Mouse (Mus musculus) CH12.LX (cell line): ENCODE data around the gene Tspan5. TPM values are rescaled to one million over a fixed set of nuclear protein-coding genes. Genes with fewer than 3 reads are reported as not detected.

Source experiments
- DNase-seq: peaks from one replicate; pipeline ENCODE4 v3.0.0-alpha.2; 2013; ENCODE audit errors: extremely low read depth
- H3K27ac ChIP-seq: 2 replicates; pipeline ENCODE4 v1.5.1; 2012; ENCODE audit warnings: low read depth, mild to moderate bottlenecking, control low read depth, moderate library complexity; ENCODE audit not compliant: insufficient read depth
- H3K27me3 ChIP-seq: replicated peaks from 2 replicates; pipeline ENCODE3; 2012; ENCODE audit warnings: inconsistent platforms
- H3K36me3 ChIP-seq, 2 experiments: replicated peaks in 1 of 2; 2 replicates each; pipeline versions ENCODE3 to v1.6.1; 2012; ENCODE audit warnings: inconsistent platforms in 1 of 2, low read length in 1 of 2, mild to moderate bottlenecking in 1 of 2, mixed read lengths in 1 of 2, moderate library complexity in 1 of 2; ENCODE audit not compliant: control insufficient read depth in 1 of 2, insufficient read depth in 1 of 2
- H3K4me1 ChIP-seq, 2 experiments: 2 replicates each; pipeline ENCODE4 v1.6.1; 2012; ENCODE audit warnings: inconsistent platforms in 1 of 2, moderate library complexity in 1 of 2; ENCODE audit not compliant: insufficient read depth in 2 of 2, control insufficient read depth in 1 of 2
- H3K4me2 ChIP-seq: 2 replicates; pipeline ENCODE4 v1.6.1; 2012; ENCODE audit warnings: low read depth, mild to moderate bottlenecking, control low read depth; ENCODE audit not compliant: poor library complexity, insufficient read depth, severe bottlenecking
- H3K4me3 ChIP-seq, 3 experiments: fragments of 150-350 bp in 1 of 3; sonication (generic) in 1 of 3; replicated peaks in 1 of 3; 2 replicates each; pipeline versions ENCODE3 to v1.5.1; 2011 to 2012; ENCODE audit warnings: low read depth in 2 of 3, low read length in 2 of 3, mild to moderate bottlenecking in 2 of 3, moderate library complexity in 2 of 3, control low read depth in 1 of 3, improper control_type of control experiment in 1 of 3, inconsistent platforms in 1 of 3, mixed read lengths in 1 of 3; ENCODE audit not compliant: poor library complexity in 1 of 3
- H3K79me2 ChIP-seq: replicated peaks from 2 replicates; pipeline ENCODE4 v1.6.1; 2012; ENCODE audit warnings: mild to moderate bottlenecking, moderate library complexity; ENCODE audit not compliant: control insufficient read depth, poor library complexity, insufficient read depth, severe bottlenecking; ENCODE audit errors: extremely low read depth
- H3K9ac ChIP-seq: 2 replicates; pipeline ENCODE4 v1.6.1; 2012; ENCODE audit warnings: low read depth, mild to moderate bottlenecking, control low read depth, moderate library complexity; ENCODE audit not compliant: insufficient read depth
- H3K9me3 ChIP-seq: replicated peaks from 2 replicates; pipeline ENCODE3; 2012; ENCODE audit warnings: low read length, inconsistent platforms, mixed read lengths
- BHLHE40 ChIP-seq: IDR thresholded peaks from 2 replicates; pipeline ENCODE4 v1.6.1; 2011; ENCODE audit warnings: mild to moderate bottlenecking, low read depth, low read length, improper control_type of control experiment
- CHD1 ChIP-seq: IDR thresholded peaks from 2 replicates; pipeline ENCODE4 v1.6.1; 2012; ENCODE audit warnings: low read depth, low read length, improper control_type of control experiment, inconsistent platforms
- CHD2 ChIP-seq: IDR thresholded peaks from 2 replicates; pipeline ENCODE4 v1.6.1; 2011; ENCODE audit warnings: low read length, improper control_type of control experiment
- CTCF ChIP-seq, 2 experiments: IDR thresholded peaks in 1 of 2; conservative IDR thresholded peaks in 1 of 2; 2 replicates each; pipeline ENCODE4 v1.5.1; 2011 to 2012; ENCODE audit warnings: low read depth in 2 of 2, low read length in 2 of 2, improper control_type of control experiment in 1 of 2, inconsistent platforms in 1 of 2, mild to moderate bottlenecking in 1 of 2, moderate library complexity in 1 of 2
- ELF1 ChIP-seq: IDR thresholded peaks from 2 replicates; pipeline ENCODE4 v1.6.1; 2014; ENCODE audit warnings: low read depth, mild to moderate bottlenecking, inconsistent platforms, low read length, improper control_type of control experiment
- GABPA ChIP-seq: IDR thresholded peaks from 2 replicates; pipeline ENCODE4 v1.6.1; 2012; ENCODE audit warnings: low read depth, low read length, improper control_type of control experiment, inconsistent platforms; ENCODE audit not compliant: insufficient replicate concordance
- HCFC1 ChIP-seq: IDR thresholded peaks from 2 replicates; pipeline ENCODE4 v1.6.1; 2012; ENCODE audit warnings: low read depth, mild to moderate bottlenecking, inconsistent platforms, low read length, improper control_type of control experiment
- JUN ChIP-seq: IDR thresholded peaks from 2 replicates; pipeline ENCODE4 v1.6.1; 2011; ENCODE audit warnings: low read depth, mild to moderate bottlenecking, low read length, improper control_type of control experiment, moderate library complexity; ENCODE audit not compliant: insufficient read depth
- KAT2A ChIP-seq: IDR thresholded peaks from 2 replicates; pipeline ENCODE4 v1.6.1; 2012; ENCODE audit warnings: low read length, improper control_type of control experiment, inconsistent platforms; ENCODE audit not compliant: insufficient replicate concordance
- MAFK ChIP-seq: IDR thresholded peaks from 2 replicates; pipeline ENCODE4 v1.6.1; 2011; ENCODE audit warnings: low read length, improper control_type of control experiment; ENCODE audit not compliant: insufficient replicate concordance
- MAX ChIP-seq: IDR thresholded peaks from 2 replicates; pipeline ENCODE4 v1.6.1; 2011; ENCODE audit warnings: low read length, improper control_type of control experiment
- MYC ChIP-seq: IDR thresholded peaks from 2 replicates; pipeline ENCODE4 v1.6.1; 2011; ENCODE audit warnings: low read depth, mild to moderate bottlenecking, improper control_type of control experiment, low read length
- NELFE ChIP-seq: IDR thresholded peaks from 2 replicates; pipeline ENCODE4 v1.6.1; 2011; ENCODE audit warnings: low read depth, low read length, improper control_type of control experiment
- PAX5 ChIP-seq: IDR thresholded peaks from 2 replicates; pipeline ENCODE4 v1.6.1; 2012; ENCODE audit warnings: low read length, inconsistent platforms, mixed read lengths
- POLR2AphosphoS2 ChIP-seq: IDR thresholded peaks from 2 replicates; pipeline ENCODE4 v1.6.1; 2011; ENCODE audit warnings: low read depth, low read length, improper control_type of control experiment
- RAD21 ChIP-seq: IDR thresholded peaks from 2 replicates; pipeline ENCODE4 v1.6.1; 2011; ENCODE audit warnings: low read depth, mild to moderate bottlenecking, low read length, improper control_type of control experiment, moderate library complexity
- RCOR1 ChIP-seq: conservative IDR thresholded peaks from 2 replicates; pipeline ENCODE4 v1.6.1; 2012; ENCODE audit warnings: low read depth, mild to moderate bottlenecking, inconsistent platforms, low read length, improper control_type of control experiment
- SIN3A ChIP-seq: IDR thresholded peaks from 2 replicates; pipeline ENCODE4 v1.6.1; 2012; ENCODE audit warnings: low read length, improper control_type of control experiment, inconsistent platforms
- TCF12 ChIP-seq: IDR thresholded peaks from 2 replicates; pipeline ENCODE4 v1.6.1; 2014; ENCODE audit warnings: low read depth, mild to moderate bottlenecking, inconsistent platforms, low read length, improper control_type of control experiment
- USF1 ChIP-seq: IDR thresholded peaks from 2 replicates; pipeline ENCODE4 v1.6.1; 2014; ENCODE audit warnings: low read depth, mild to moderate bottlenecking, inconsistent platforms, low read length, improper control_type of control experiment
- ZC3H11A ChIP-seq: IDR thresholded peaks from 2 replicates; pipeline ENCODE4 v1.6.1; 2012; ENCODE audit warnings: low read depth, mild to moderate bottlenecking, inconsistent platforms, low read length, improper control_type of control experiment
- ZMIZ1 ChIP-seq: IDR thresholded peaks from 2 replicates; pipeline ENCODE4 v1.6.1; 2012; ENCODE audit warnings: low read depth, mild to moderate bottlenecking, inconsistent platforms, low read length, improper control_type of control experiment
- ZNF384 ChIP-seq: IDR thresholded peaks from 2 replicates; pipeline ENCODE4 v1.6.1; 2012; ENCODE audit warnings: low read depth, low read length, improper control_type of control experiment, inconsistent platforms
- dilution Hi-C: fragments of 300-500 bp; cut with MboI; formaldehyde crosslinking; loops from 2 replicates; pipeline ENCODE4 v1.14.3; 2020; ENCODE audit warnings: low sequenced_read_pairs; ENCODE audit not compliant: extremely low pct_unique_long_range_greater_than_20kb, extremely low pct_ligation_motif_present
- in situ Hi-C: fragments of 300-500 bp; cut with MboI; formaldehyde crosslinking; loops from 3 replicates; pipeline ENCODE4 v1.14.3; 2019; ENCODE audit warnings: low sequenced_read_pairs, low pct_ligation_motif_present, low pct_unique_long_range_greater_than_20kb, mixed read lengths
- polyA plus RNA-seq: library from polyadenylated mRNA; unstranded; fragments of >175 nt; gene quantifications from 2 replicates; pipeline ENCODE4 v1.2.1, GENCODE M21; 2012; ENCODE audit warnings: low read depth; ENCODE audit not compliant: insufficient read length
- total RNA-seq, 2 experiments: library from RNA; depleted of rRNA; stranded (reverse); fragments of 300-350 nt in 1 of 2; fragments of >200 nt in 1 of 2; gene quantifications; 2 replicates each; pipeline ENCODE4 v1.2.3; 2012 to 2014

The Tspan5 gene
- total and polyA plus RNA-seq, 3 experiments: 17.2 to 43.1 (median 25.9) TPM

GRCm38 (mm10) chr3:138711971-138712370 is 30.0 kb upstream of the Tspan5 start:
- H3K9ac ChIP-seq: no peak overlapping the region
- no peaks in the 10 kb centered on the region for H3K36me3 ChIP-seq
- TF ChIP-seq SIN3A (no peak), USF1 (no peak), NELFE (no peak), RAD21 (no peak), ELF1 (no peak), MYC (no peak), RCOR1 (no peak), ZNF384 (no peak), POLR2AphosphoS2 (no peak), GABPA (no peak), HCFC1 (no peak), CHD2 (no peak)
- dilution Hi-C loops (no loop called here), in situ Hi-C loops (no loop called here)
- H3K4me1 ChIP-seq: peaks cover 0 to 3% of the 10 kb centered on the region in 2 experiments; a peak in 1 of 4 replicates
- DNase-seq: no peak
- no peaks in the 10 kb centered on the region for H3K9me3 ChIP-seq
- no peaks in the 10 kb centered on the region for H3K27me3 ChIP-seq
- H3K4me2 ChIP-seq: no peak overlapping the region
- H3K79me2 ChIP-seq: no peaks in the 10 kb centered on the region
- no peak overlapping the region for H3K4me3 ChIP-seq
- no peak overlapping the region for H3K27ac ChIP-seq

DNA sequence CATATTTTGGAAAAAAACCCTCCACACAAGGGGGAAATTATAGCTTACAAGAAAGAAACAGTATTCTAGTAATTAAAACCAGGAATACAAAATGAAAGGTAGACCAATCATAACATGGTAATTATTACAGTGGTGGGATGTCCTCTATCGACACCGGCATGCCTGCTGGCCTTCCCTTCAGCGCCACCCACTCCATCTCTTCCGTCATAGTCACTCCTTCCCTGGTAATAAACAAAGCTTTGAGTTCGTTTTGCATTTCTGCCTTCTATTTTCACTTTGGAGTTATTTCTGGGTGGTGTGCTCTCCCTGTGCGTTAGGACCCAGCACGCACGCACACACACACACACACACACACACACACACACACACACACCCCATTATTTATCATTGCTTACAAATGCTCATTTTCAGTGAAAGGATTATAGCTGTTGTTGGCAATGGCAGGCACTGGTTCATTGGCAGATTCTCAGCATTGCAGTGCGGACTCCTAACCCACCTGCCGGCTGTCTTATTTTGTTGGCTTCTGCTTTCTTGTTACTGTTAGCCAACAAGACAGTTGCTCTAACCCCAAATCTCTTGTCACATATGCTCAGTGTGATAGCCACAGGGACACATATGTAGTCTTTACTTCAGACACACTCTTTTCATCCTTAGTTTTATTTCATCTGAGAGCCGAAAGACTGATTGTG is 29.4 kb upstream of the Tspan5 start:
- Histone ChIP-seq H3K27ac (no peak overlapping the region), H3K36me3 (no peaks in the 10 kb centered on the region), H3K4me2 (no peak overlapping the region), H3K79me2 (no peaks in the 10 kb centered on the region), H3K9ac (no peak overlapping the region), H3K27me3 (no peaks in the 10 kb centered on the region), H3K4me3 (no peak overlapping the region), H3K9me3 (no peaks in the 10 kb centered on the region), H3K4me1 (peaks cover 0 to 3% of the 10 kb centered on the region in 2 experiments; a peak in 1 of 4 replicates)
- in situ Hi-C loops: no loop called here
- no peak for TF ChIP-seq JUN
- no peak for TF ChIP-seq NELFE
- TF ChIP-seq CTCF (conservative IDR thresholded peaks at IDR 0.05 in 1 of 2, IDR thresholded peaks at IDR 0.05 in 1 of 2; ENCODE audit: low read depth in 2 of 2, low read length in 2 of 2): no peak
- no peak for TF ChIP-seq MAX
- TF ChIP-seq PAX5: no peak
- TF ChIP-seq KAT2A: no peak
- TF ChIP-seq CHD1: no peak
- no peak for TF ChIP-seq ZC3H11A
- TF ChIP-seq BHLHE40: no peak
- TF ChIP-seq TCF12: no peak
- no peak for TF ChIP-seq MAFK
- no peak for TF ChIP-seq ZMIZ1
- TF ChIP-seq GABPA: no peak
- DNase-seq: no peak
- dilution Hi-C loops: no loop called here
